Mouse (Mus musculus) midbrain, postnatal 0 days (tissue): ENCODE measurements around the gene Helt. TPM values are rescaled to one million over a fixed set of nuclear protein-coding genes. Genes with fewer than 3 reads are reported as not detected.
A peak's percentile ranks its signal among the peaks of the same experiment; 100 is the strongest.
"Not testable (repeated sequence)": the region's sequence is repeated elsewhere in the genome, so short reads cannot be mapped to it uniquely, and the experiment has no call there.

Source experiments
- ATAC-seq: fragments of 200-750 bp; cut with Nextera tagmentation; 2 replicates; pipeline ENCODE4 v1.8.0; 2017; ENCODE audit warnings: moderate number of reproducible peaks, mild to moderate bottlenecking, moderate TSS enrichment, moderate library complexity; ENCODE audit not compliant: low FRiP score
- DNase-seq: peaks from one replicate; pipeline ENCODE4 v3.0.0-alpha.2; 2015; ENCODE audit warnings: low spot score
- H3K27ac ChIP-seq: fragments of 300-500 bp; sonication (generic); 2 replicates; pipeline ENCODE4 v1.5.1; 2014; ENCODE audit warnings: low read depth, mild to moderate bottlenecking, low read length, mixed read lengths
- H3K27me3 ChIP-seq: fragments of 300-500 bp; sonication (generic); 2 replicates; pipeline ENCODE4 v1.6.1; 2014; ENCODE audit warnings: low read length, control low read depth, mixed read lengths; ENCODE audit not compliant: insufficient read depth
- H3K36me3 ChIP-seq: fragments of 300-500 bp; sonication (generic); 2 replicates; pipeline ENCODE4 v1.6.1; 2014; ENCODE audit warnings: low read length, control low read depth, mixed read lengths; ENCODE audit not compliant: insufficient read depth
- H3K4me1 ChIP-seq: fragments of 300-500 bp; sonication (generic); 2 replicates; pipeline ENCODE4 v1.6.1; 2014; ENCODE audit warnings: mild to moderate bottlenecking, control low read depth, antibody characterized with exemption, low read length, mixed read lengths; ENCODE audit not compliant: insufficient read depth
- H3K4me2 ChIP-seq: fragments of 300-500 bp; sonication (generic); 2 replicates; pipeline ENCODE4 v1.6.1; 2014; ENCODE audit warnings: low read depth, mild to moderate bottlenecking, low read length, mixed read lengths; ENCODE audit not compliant: poor library complexity, severe bottlenecking
- H3K4me3 ChIP-seq: fragments of 300-500 bp; sonication (generic); 2 replicates; pipeline ENCODE4 v1.5.1; 2014; ENCODE audit warnings: low read depth, mild to moderate bottlenecking, low read length, moderate library complexity
- H3K9ac ChIP-seq: fragments of 300-500 bp; sonication (generic); replicated peaks from 2 replicates; pipeline ENCODE4 v1.6.1; 2014; ENCODE audit warnings: mild to moderate bottlenecking, low read length, moderate library complexity, mixed read lengths; ENCODE audit not compliant: poor library complexity, severe bottlenecking
- H3K9me3 ChIP-seq: fragments of 300-500 bp; sonication (generic); 2 replicates; pipeline ENCODE4 v1.6.1; 2016; ENCODE audit warnings: low read length, control low read depth
- CTCF ChIP-seq: IDR thresholded peaks from 2 replicates; pipeline ENCODE4 v1.5.1; 2016; ENCODE audit warnings: antibody characterized with exemption, mild to moderate bottlenecking
- WGBS: fragments of 180-500 bp; shearing (Covaris S2); extraction: QIAGEN DNeasy Blood & Tissue Kit; methylation state at CpG from one replicate; pipeline ENCODE4 v1.1.7; 2014; 5-methylcytosine and 5-hydroxymethylcytosine counted together
- polyA plus RNA-seq: library from polyadenylated mRNA; unstranded; fragments of >200 nt; fragmentation: Nextera tagmentation; extraction: Ambion mirVana; gene quantifications from 2 replicates; pipeline ENCODE4 v1.2.1, GENCODE M21; 2015
- total RNA-seq: library from RNA; depleted of rRNA; stranded (reverse); fragments of >200 nt; gene quantifications from 2 replicates; pipeline ENCODE4 v1.2.3, GENCODE M21; 2014

Gene Helt
- total and polyA plus RNA-seq, 2 experiments from 2014 or later, result 0.26 to 0.27 TPM

GRCm38 (mm10) chr8:46266801-46267200 is 27.7 kb downstream of the Helt start:
- H3K4me3 ChIP-seq, result no peak overlapping the region
- no peak overlapping the region for H3K9ac ChIP-seq
- ATAC-seq (no peak), DNase-seq (no peak)
- no peaks in the 10 kb centered on the region for H3K9me3 ChIP-seq
- H3K27me3 ChIP-seq, result no peaks in the 10 kb centered on the region
- no peak overlapping the region for H3K27ac ChIP-seq
- H3K4me1 ChIP-seq, result no peaks in the 10 kb centered on the region
- H3K36me3 ChIP-seq, result no peaks in the 10 kb centered on the region
- TF ChIP-seq CTCF, result no peak
- 43% methylated on average over 4 of the region's 4 CpGs for WGBS
- no peak overlapping the region for H3K4me2 ChIP-seq

GRCm38 (mm10) chr8:46264206-46264605 is 30.3 kb downstream of the Helt start:
- H3K4me2 ChIP-seq, H3K4me3 ChIP-seq, H3K9me3 ChIP-seq, DNase-seq, H3K4me1 ChIP-seq, H3K27me3 ChIP-seq, H3K9ac ChIP-seq, ATAC-seq, H3K36me3 ChIP-seq, H3K27ac ChIP-seq: not testable (repeated sequence)
- WGBS, result 91% methylated on average over 4 of the region's 4 CpGs

GRCm38 (mm10) chr8:46257921-46258682 is 36.4 kb downstream of the Helt start:
- TF ChIP-seq CTCF, result no peak
- DNase-seq (no peak), ATAC-seq (no peak)
- Histone ChIP-seq H3K9ac (no peak overlapping the region), H3K36me3 (no peaks in the 10 kb centered on the region), H3K4me2 (peak overlapping the region; percentile 23), H3K27me3 (no peaks in the 10 kb centered on the region), H3K4me1 (no peaks in the 10 kb centered on the region), H3K4me3 (no peak overlapping the region), H3K27ac (no peak overlapping the region), H3K9me3 (no peaks in the 10 kb centered on the region)
- 10% methylated on average over 19 of the region's 19 CpGs for WGBS

- ATAC-seq (no peak), DNase-seq (no peak)
- Histone ChIP-seq H3K9ac (no peak overlapping the region), H3K4me2 (no peak overlapping the region), H3K4me3 (no peak overlapping the region), H3K9me3 (no peaks in the 10 kb centered on the region), H3K36me3 (no peaks in the 10 kb centered on the region), H3K27ac (no peak overlapping the region), H3K27me3 (no peaks in the 10 kb centered on the region), H3K4me1 (no peaks in the 10 kb centered on the region)
- no peak for TF ChIP-seq CTCF
- 83% methylated on average over 13 of the region's 13 CpGs for WGBS
These were observed 42.0 kb downstream of the Helt start for GRCm38 (mm10) chr8:46252456-46252855.

GRCm38 (mm10) chr8:46251561-46251960 is 42.9 kb downstream of the Helt start:
- ATAC-seq, result no peak
- peak overlapping the region; percentile 30 for H3K4me2 ChIP-seq
- no peaks in the 10 kb centered on the region for H3K4me1 ChIP-seq
- no peak for TF ChIP-seq CTCF
- no peak overlapping the region for H3K27ac ChIP-seq
- no peaks in the 10 kb centered on the region for H3K36me3 ChIP-seq
- no peaks in the 10 kb centered on the region for H3K9me3 ChIP-seq
- H3K4me3 ChIP-seq, result no peak overlapping the region
- DNase-seq, result no peak
- no peak overlapping the region for H3K9ac ChIP-seq
- 41% methylated on average over 10 of the region's 10 CpGs for whole genome bisulfite sequencing
- no peaks in the 10 kb centered on the region for H3K27me3 ChIP-seq

- DNase-seq (no peak), ATAC-seq (no peak)
- H3K4me3 ChIP-seq, result no peak overlapping the region
- no peak for TF ChIP-seq CTCF
- no peaks in the 10 kb centered on the region for H3K9me3 ChIP-seq
- H3K36me3 ChIP-seq, result no peaks in the 10 kb centered on the region
- H3K27ac ChIP-seq, result no peak overlapping the region
- H3K4me1 ChIP-seq, result no peaks in the 10 kb centered on the region
- 25% methylated on average over 11 of the region's 11 CpGs for WGBS
- no peak overlapping the region for H3K4me2 ChIP-seq
- H3K27me3 ChIP-seq, result no peaks in the 10 kb centered on the region
- no peak overlapping the region for H3K9ac ChIP-seq
These were observed 48.1 kb downstream of the Helt start for GRCm38 (mm10) chr8:46246346-46246745.
